Mouse (Mus musculus) liver, postnatal 0 days (tissue): ENCODE measurements around the gene Kidins220. TPM values are rescaled to one million over a fixed set of nuclear protein-coding genes. Genes with fewer than 3 reads are reported as not detected.

Source experiments
- ATAC-seq: fragments of 200-750 bp; cut with Nextera tagmentation; 2 replicates; pipeline ENCODE4 v1.8.0; 2017; ENCODE audit warnings: mild to moderate bottlenecking, moderate library complexity
- DNase-seq: peaks from one replicate; pipeline ENCODE4 v3.0.0-alpha.2; 2016
- H3K27ac ChIP-seq: fragments of 300-500 bp; sonication (generic); 2 replicates; pipeline ENCODE4 v1.5.1; 2014; ENCODE audit warnings: antibody characterized with exemption, moderate library complexity, mild to moderate bottlenecking, low read depth
- H3K27me3 ChIP-seq: fragments of 300-500 bp; sonication (generic); 2 replicates; pipeline ENCODE4 v1.6.1; 2014; ENCODE audit warnings: low read length, control low read depth, mixed read lengths; ENCODE audit not compliant: insufficient read depth
- H3K36me3 ChIP-seq: fragments of 300-500 bp; sonication (generic); replicated peaks from 2 replicates; pipeline ENCODE4 v1.6.1; 2014; ENCODE audit warnings: mild to moderate bottlenecking, control low read depth, low read length, moderate library complexity, mixed read lengths; ENCODE audit not compliant: insufficient read depth
- H3K4me1 ChIP-seq: fragments of 300-500 bp; sonication (generic); 2 replicates; pipeline ENCODE4 v1.6.1; 2014; ENCODE audit warnings: antibody characterized with exemption, mild to moderate bottlenecking, control low read depth; ENCODE audit not compliant: insufficient read depth
- H3K4me2 ChIP-seq: fragments of 300-500 bp; sonication (generic); 2 replicates; pipeline ENCODE4 v1.6.1; 2014; ENCODE audit warnings: low read depth, mild to moderate bottlenecking, low read length, moderate library complexity, mixed read lengths
- H3K4me3 ChIP-seq: fragments of 300-500 bp; sonication (generic); 2 replicates; pipeline ENCODE4 v1.5.1; 2014; ENCODE audit warnings: low read depth, low read length
- H3K9ac ChIP-seq: fragments of 300-500 bp; sonication (generic); replicated peaks from 2 replicates; pipeline ENCODE4 v1.6.1; 2014; ENCODE audit warnings: mild to moderate bottlenecking, moderate library complexity
- H3K9me3 ChIP-seq: fragments of 300-500 bp; sonication (generic); 2 replicates; pipeline ENCODE4 v1.6.1; 2016; ENCODE audit warnings: mild to moderate bottlenecking, control low read depth, low read length, mixed read lengths
- CTCF ChIP-seq: sonication (generic); IDR thresholded peaks from 2 replicates; pipeline ENCODE4 v1.5.1; 2016; ENCODE audit warnings: antibody characterized with exemption, low read depth
- EP300 ChIP-seq: IDR thresholded peaks from 2 replicates; pipeline ENCODE4 v1.6.1; 2016; ENCODE audit warnings: antibody characterized with exemption, low read depth, mild to moderate bottlenecking
- WGBS: fragments of 180-500 bp; shearing (Covaris S2); extraction: QIAGEN DNeasy Blood & Tissue Kit; methylation state at CpG from one replicate; pipeline ENCODE4 v1.1.7; 2014; ENCODE audit not compliant: insufficient replicate concordance; 5-methylcytosine and 5-hydroxymethylcytosine counted together
- polyA plus RNA-seq: library from polyadenylated mRNA; unstranded; fragments of >200 nt; fragmentation: Nextera tagmentation; extraction: Ambion mirVana; gene quantifications from 2 replicates; pipeline ENCODE4 v1.2.1, GENCODE M21; 2015

Kidins220 gene
- 3.7 and 4.4 TPM in 2 replicates for polyA plus RNA-seq

DNA sequence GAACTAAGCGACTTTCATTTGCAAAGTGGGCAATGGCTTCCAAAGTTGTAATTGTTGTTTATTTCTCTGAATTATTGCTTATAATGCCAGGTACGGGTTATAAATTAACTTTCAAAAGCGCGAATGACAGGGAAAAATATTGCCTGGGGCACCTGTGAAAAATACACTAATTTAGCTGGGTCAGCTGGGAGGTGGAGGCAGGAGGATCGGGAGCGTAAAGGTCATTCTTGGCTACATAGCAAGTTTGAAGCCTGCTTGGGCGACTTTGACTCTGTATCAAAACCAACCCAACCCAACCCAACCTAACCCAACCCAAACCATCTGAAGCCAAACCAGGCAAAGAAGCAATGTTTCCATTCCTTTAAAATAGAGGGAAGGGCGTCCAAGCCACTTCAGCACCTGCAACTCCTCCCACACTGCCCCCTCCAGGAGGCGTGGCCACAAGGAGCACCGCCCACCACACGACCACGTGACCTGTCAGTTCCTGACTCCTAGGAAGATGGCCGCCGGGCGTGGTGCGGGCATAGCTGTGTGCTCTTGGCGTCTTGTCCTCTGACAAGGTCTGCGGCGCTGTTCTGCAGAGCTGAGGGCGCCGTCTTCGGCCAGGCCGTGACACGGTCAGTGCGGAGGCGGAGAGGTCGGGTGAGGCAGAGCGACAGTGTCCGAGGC lies at the start of gene Kidins220:
Kidins220 (plus strand) TSS at position 480 of the 669 bp plus-strand sequence.
- H3K4me3 ChIP-seq, result peak within 1 kb of the TSS; percentile 88
- TF ChIP-seq EP300, result no peak
- peak; percentile 42 for TF ChIP-seq CTCF
- 16% methylated on average over 26 of the region's 29 CpGs for WGBS
- H3K27ac ChIP-seq, result peak within 1 kb of the TSS; percentile 89
- peak; percentile 94 for ATAC-seq
- no peaks in the 10 kb centered on the region for H3K36me3 ChIP-seq
- DNase-seq, result peak; percentile 98
- no peaks in the 10 kb centered on the region for H3K27me3 ChIP-seq
- peaks cover 21% of the 10 kb centered on the region for H3K4me1 ChIP-seq
- H3K4me2 ChIP-seq, result peak within 1 kb of the TSS; percentile 86
- no peaks in the 10 kb centered on the region for H3K9me3 ChIP-seq
- H3K9ac ChIP-seq, result peak within 1 kb of the TSS; percentile 81

DNA sequence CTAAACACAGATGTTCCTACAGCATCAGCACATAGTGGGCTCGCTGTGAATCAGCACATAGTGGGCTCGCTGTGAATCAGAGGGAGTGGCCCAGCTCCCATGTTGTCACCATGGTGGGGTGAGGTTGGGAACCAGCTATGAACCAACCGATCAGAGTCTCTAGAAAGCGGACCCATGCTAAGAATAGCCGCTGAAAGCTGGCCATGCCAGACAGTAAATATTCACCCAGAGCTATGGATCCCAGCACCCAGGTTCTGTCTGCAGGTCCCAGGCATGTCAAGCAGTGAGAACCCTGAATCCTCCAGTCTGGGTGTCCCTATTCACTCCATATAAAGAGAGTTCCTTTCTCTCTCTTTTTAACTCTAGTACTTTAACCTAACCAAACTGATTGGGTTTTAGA lies 49.4 kb upstream of the Kidins220 start:
- Histone ChIP-seq H3K4me1 (no peaks in the 10 kb centered on the region; the same call in 1 of the 2 replicates), H3K9me3 (no peaks in the 10 kb centered on the region), H3K27ac (no peak overlapping the region), H3K4me3 (no peak overlapping the region), H3K36me3 (no peaks in the 10 kb centered on the region), H3K9ac (no peak overlapping the region), H3K4me2 (no peak overlapping the region), H3K27me3 (no peaks in the 10 kb centered on the region)
- WGBS, result 83% methylated on average over 5 of the region's 5 CpGs
- no peak for TF ChIP-seq CTCF
- TF ChIP-seq EP300, result no peak
- ATAC-seq (no peak), DNase-seq (no peak)

DNA sequence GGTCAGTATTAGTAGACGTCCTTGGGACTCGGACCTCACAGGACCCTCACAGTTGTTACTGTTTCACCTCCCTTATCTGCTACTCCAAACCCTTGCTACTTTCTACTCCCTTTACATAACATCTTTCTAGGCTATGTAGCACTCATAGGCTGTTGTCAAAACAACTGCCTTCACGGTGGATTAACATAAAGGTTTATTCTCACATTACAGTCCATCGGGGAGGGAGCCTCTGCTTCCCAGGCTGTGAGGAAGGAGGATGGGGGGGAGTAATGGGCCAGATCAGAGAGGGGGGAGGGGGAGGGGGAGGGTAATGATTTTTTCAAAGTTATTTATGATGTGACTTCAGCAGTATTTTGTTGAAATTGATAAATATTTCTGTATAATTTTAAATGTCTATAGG lies 49.0 kb upstream of the Kidins220 start:
- no peak overlapping the region for H3K9ac ChIP-seq
- no peaks in the 10 kb centered on the region for H3K27me3 ChIP-seq
- no peaks in the 10 kb centered on the region for H3K36me3 ChIP-seq
- H3K4me2 ChIP-seq, result no peak overlapping the region
- H3K9me3 ChIP-seq, result no peaks in the 10 kb centered on the region
- H3K4me3 ChIP-seq, result no peak overlapping the region
- H3K4me1 ChIP-seq, result no peaks in the 10 kb centered on the region; the same call in 1 of the 2 replicates
- 72% methylated on average over 4 of the region's 4 CpGs for WGBS
- H3K27ac ChIP-seq, result no peak overlapping the region
- DNase-seq (no peak), ATAC-seq (no peak)
- TF ChIP-seq CTCF, result no peak
- no peak for TF ChIP-seq EP300

DNA sequence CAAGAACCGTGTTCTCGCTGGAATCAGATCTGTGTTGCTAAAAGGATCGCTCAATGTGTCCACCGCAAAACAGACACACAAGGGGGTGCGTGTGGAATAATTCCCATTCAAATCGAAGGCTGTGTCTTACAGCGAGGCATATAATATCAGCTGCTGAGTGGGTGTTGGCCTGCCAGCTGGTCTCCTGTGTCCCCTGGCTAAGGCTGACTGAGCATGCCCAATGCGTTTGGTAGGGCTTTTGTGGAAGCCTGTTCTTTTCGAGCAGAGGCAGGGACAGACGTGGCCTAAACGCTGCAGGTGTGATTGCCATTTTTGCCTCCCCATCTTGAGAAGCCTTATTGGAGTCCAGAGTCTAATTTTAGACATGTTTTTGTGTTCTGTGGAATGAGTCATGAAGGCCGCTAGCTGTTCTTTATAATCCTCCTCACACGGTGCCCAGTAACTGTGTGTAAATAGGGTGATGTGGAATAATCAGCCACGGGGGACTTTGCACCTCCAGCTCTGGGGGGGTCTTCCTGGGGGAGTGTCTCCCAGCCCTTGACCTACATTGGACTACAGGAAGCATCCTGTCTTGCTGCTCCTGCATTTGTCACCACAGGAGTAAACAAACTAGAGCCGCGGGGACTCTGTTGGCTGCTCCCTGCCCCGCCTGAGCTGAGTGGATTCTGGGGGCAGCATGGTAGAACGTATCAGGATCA lies 46.5 kb upstream of the Kidins220 start:
- Histone ChIP-seq H3K9me3 (no peaks in the 10 kb centered on the region), H3K27me3 (no peaks in the 10 kb centered on the region), H3K4me1 (peaks cover 2% of the 10 kb centered on the region; the same call in 1 of the 2 replicates), H3K4me2 (no peak overlapping the region), H3K36me3 (no peaks in the 10 kb centered on the region), H3K4me3 (no peak overlapping the region), H3K27ac (no peak overlapping the region), H3K9ac (no peak overlapping the region)
- TF ChIP-seq EP300 (no peak), CTCF (no peak)
- 72% methylated on average over 18 of the region's 18 CpGs for WGBS
- peak; percentile 47; the same call in 1 of the 2 replicates for ATAC-seq
- DNase-seq, result no peak

DNA sequence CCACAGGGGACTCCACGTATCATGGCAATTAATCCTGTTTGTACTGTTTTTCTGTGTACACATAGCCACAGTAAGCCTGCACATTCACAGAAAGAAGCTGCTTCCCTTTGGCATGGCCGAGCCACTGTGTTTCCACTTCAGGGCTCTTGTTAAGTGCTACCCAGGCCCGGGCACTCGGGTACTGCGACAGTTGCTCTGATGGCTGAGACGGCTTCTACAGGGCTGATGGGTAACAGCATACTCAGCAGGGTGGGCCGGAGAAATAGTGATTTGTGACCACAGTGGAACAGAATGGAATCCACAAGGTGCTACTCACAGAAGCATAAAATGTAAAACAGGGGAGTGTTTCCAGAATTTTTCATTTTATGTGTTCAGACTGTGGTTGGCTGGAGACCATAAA lies 45.7 kb upstream of the Kidins220 start:
- TF ChIP-seq EP300, result no peak
- no peak for TF ChIP-seq CTCF
- WGBS, result 89% methylated on average over 7 of the region's 7 CpGs

DNA sequence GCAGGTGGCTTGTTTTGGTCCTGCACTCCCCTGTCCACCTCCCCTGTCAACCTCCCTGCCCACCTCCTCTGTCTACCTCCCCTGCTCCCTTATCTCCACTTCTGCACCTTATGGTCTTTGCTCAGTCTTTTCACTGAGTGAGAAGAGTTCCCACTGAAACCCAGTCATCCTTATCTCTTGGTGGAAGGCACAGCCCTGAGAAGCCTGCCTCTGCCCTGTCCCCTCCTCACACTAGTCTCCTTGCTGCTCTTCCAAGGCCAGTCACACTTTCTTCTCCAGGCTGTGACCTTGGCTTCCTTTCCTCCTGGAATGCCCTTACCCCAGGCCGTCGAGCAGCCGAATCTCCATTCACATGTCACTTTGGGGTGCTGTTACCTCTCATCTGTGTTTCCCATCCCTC lies 44.0 kb upstream of the Kidins220 start:
- no peak for TF ChIP-seq CTCF
- no peak for TF ChIP-seq EP300
- Histone ChIP-seq H3K36me3 (no peaks in the 10 kb centered on the region), H3K9ac (no peak overlapping the region), H3K27me3 (no peaks in the 10 kb centered on the region), H3K4me2 (no peak overlapping the region), H3K9me3 (no peaks in the 10 kb centered on the region), H3K27ac (no peak overlapping the region), H3K4me3 (no peak overlapping the region), H3K4me1 (peaks cover 2% of the 10 kb centered on the region; the same call in 1 of the 2 replicates)
- peak; percentile 62 for ATAC-seq
- no peak for DNase-seq
- WGBS, result 63% methylated on average over 3 of the region's 3 CpGs

More for the DNA sequence above, 45.7 kb upstream of the Kidins220 start:
- Histone ChIP-seq H3K4me1 (peaks cover 2% of the 10 kb centered on the region; the same call in 1 of the 2 replicates), H3K27me3 (no peaks in the 10 kb centered on the region), H3K4me3 (no peak overlapping the region), H3K27ac (no peak overlapping the region), H3K9ac (no peak overlapping the region), H3K9me3 (no peaks in the 10 kb centered on the region), H3K36me3 (no peaks in the 10 kb centered on the region), H3K4me2 (no peak overlapping the region)
- ATAC-seq (no peak), DNase-seq (no peak)
